Mouse (Mus musculus) lung, postnatal 0 days (tissue): ENCODE data around the gene Dock2. TPM values are rescaled to one million over a fixed set of nuclear protein-coding genes. Genes with fewer than 3 reads are reported as not detected.

Experiments
- ATAC-seq: fragments of 200-750 bp; cut with Nextera tagmentation; 2 replicates; pipeline ENCODE4 v1.8.0; 2017; ENCODE audit warnings: moderate library complexity
- DNase-seq: peaks from one replicate; pipeline ENCODE4 v3.0.0-alpha.2; 2016; ENCODE audit warnings: low spot score
- H3K27ac ChIP-seq: fragments of 300-500 bp; sonication (generic); 2 replicates; pipeline ENCODE4 v1.5.1; 2014; ENCODE audit warnings: antibody characterized with exemption, mild to moderate bottlenecking, low read length, mixed read lengths
- H3K27me3 ChIP-seq: fragments of 300-500 bp; sonication (generic); replicated peaks from 2 replicates; pipeline ENCODE4 v1.6.1; 2014; ENCODE audit warnings: low read length, mixed read lengths; ENCODE audit not compliant: insufficient read depth
- H3K36me3 ChIP-seq: fragments of 300-500 bp; sonication (generic); 2 replicates; pipeline ENCODE4 v1.6.1; 2014; ENCODE audit warnings: low read length, mixed read lengths; ENCODE audit not compliant: insufficient read depth
- H3K4me1 ChIP-seq: fragments of 300-500 bp; sonication (generic); 2 replicates; pipeline ENCODE4 v1.6.1; 2014; ENCODE audit warnings: antibody characterized with exemption, low read depth, low read length, mixed read lengths; ENCODE audit not compliant: insufficient read depth
- H3K4me2 ChIP-seq: fragments of 300-500 bp; sonication (generic); replicated peaks from 2 replicates; pipeline ENCODE4 v1.6.1; 2014; ENCODE audit warnings: low read depth, mild to moderate bottlenecking, low read length, moderate library complexity, mixed read lengths
- H3K4me3 ChIP-seq: fragments of 300-500 bp; sonication (generic); 2 replicates; pipeline ENCODE4 v1.5.1; 2014; ENCODE audit warnings: low read depth, low read length
- H3K9ac ChIP-seq: fragments of 300-500 bp; sonication (generic); replicated peaks from 2 replicates; pipeline ENCODE4 v1.6.1; 2014; ENCODE audit warnings: low read depth, mild to moderate bottlenecking
- H3K9me3 ChIP-seq: fragments of 300-500 bp; sonication (generic); 2 replicates; pipeline ENCODE4 v1.6.1; 2016; ENCODE audit warnings: low read length, mixed read lengths
- CTCF ChIP-seq: IDR thresholded peaks from 2 replicates; pipeline ENCODE4 v1.5.1; 2016; ENCODE audit warnings: antibody characterized with exemption, mild to moderate bottlenecking
- EP300 ChIP-seq: IDR thresholded peaks from 2 replicates; pipeline ENCODE4 v1.6.1; 2016; ENCODE audit warnings: antibody characterized with exemption, mild to moderate bottlenecking, control low read depth
- WGBS: fragments of 180-500 bp; shearing (Covaris S2); extraction: QIAGEN DNeasy Blood & Tissue Kit; methylation state at CpG from one replicate; pipeline ENCODE4 v1.1.7; 2014; 5-methylcytosine and 5-hydroxymethylcytosine counted together
- polyA plus RNA-seq: library from polyadenylated mRNA; unstranded; fragments of >200 nt; fragmentation: Nextera tagmentation; extraction: Ambion mirVana; gene quantifications from 2 replicates; pipeline ENCODE4 v1.2.1, GENCODE M21; 2015

Gene Dock2
- polyA plus RNA-seq, 1 experiment from 2014 or later, result 1.8 TPM

DNA sequence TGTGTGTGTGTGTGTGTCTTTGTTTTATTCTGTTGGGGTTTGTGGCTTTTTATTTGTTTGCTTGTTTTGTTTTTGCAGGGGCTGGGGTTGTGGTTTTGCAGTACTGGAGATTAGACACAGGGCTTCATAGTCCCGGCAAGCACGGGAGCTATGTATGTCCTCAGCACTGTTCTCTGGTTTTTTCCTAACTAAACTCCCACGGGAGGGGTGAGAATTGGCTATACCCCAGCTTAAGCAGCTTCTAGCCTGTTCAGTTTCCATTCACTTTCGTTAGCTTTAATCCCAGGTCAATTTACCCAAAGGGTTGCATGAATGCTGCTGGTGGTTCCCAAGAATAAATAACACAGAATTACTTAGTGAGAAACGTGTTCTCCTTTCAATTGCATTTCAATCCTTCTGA, 376.8 kb downstream of the Dock2 start:
- Histone ChIP-seq H3K4me2 (no peak overlapping the region), H3K4me3 (no peak overlapping the region), H3K4me1 (no peaks in the 10 kb centered on the region), H3K27ac (no peak overlapping the region), H3K27me3 (no peaks in the 10 kb centered on the region), H3K9me3 (no peaks in the 10 kb centered on the region), H3K36me3 (no peaks in the 10 kb centered on the region), H3K9ac (no peak overlapping the region)
- 55% methylated on average over 5 of the region's 5 CpGs for WGBS
- no peak for DNase-seq
- no peak for ATAC-seq
- TF ChIP-seq CTCF (no peak), EP300 (no peak)

DNA sequence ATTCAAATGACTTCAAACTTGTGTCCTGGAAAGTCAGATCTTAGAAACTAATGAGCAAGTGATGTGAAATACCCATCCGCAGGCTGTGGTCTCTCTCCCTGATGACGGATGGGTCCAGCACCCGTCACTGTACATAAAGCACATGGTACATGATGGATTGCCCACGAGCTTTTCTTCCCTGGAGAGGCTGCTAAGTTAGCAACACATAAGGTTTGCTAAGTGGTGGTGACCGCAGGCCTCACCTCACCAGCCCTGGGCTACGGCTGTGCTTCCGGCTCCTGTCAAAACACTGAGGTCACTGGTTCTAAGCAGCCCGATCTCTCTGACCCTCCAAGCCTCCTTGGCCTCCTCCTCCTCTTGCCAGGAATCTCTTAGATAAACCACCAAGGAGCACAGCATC, 377.4 kb downstream of the Dock2 start:
- Histone ChIP-seq H3K27ac (no peak overlapping the region), H3K36me3 (no peaks in the 10 kb centered on the region), H3K9me3 (no peaks in the 10 kb centered on the region), H3K9ac (no peak overlapping the region), H3K4me2 (no peak overlapping the region), H3K4me3 (no peak overlapping the region), H3K27me3 (no peaks in the 10 kb centered on the region), H3K4me1 (no peaks in the 10 kb centered on the region)
- TF ChIP-seq EP300, result no peak
- TF ChIP-seq CTCF, result no peak
- DNase-seq (no peak), ATAC-seq (no peak)
- WGBS, result 32% methylated on average over 8 of the region's 8 CpGs

- Histone ChIP-seq H3K4me2 (no peak overlapping the region), H3K27me3 (no peaks in the 10 kb centered on the region), H3K4me3 (no peak overlapping the region), H3K27ac (no peak overlapping the region), H3K9ac (no peak overlapping the region), H3K9me3 (no peaks in the 10 kb centered on the region), H3K36me3 (no peaks in the 10 kb centered on the region), H3K4me1 (no peaks in the 10 kb centered on the region)
- TF ChIP-seq CTCF (no peak), EP300 (no peak)
- DNase-seq (no peak), ATAC-seq (no peak)
- WGBS, result 58% methylated on average over 1 of the region's 1 CpGs
Observed at GRCm38 (mm10) chr11:34405311-34405710, 378.4 kb downstream of the Dock2 start.

DNA sequence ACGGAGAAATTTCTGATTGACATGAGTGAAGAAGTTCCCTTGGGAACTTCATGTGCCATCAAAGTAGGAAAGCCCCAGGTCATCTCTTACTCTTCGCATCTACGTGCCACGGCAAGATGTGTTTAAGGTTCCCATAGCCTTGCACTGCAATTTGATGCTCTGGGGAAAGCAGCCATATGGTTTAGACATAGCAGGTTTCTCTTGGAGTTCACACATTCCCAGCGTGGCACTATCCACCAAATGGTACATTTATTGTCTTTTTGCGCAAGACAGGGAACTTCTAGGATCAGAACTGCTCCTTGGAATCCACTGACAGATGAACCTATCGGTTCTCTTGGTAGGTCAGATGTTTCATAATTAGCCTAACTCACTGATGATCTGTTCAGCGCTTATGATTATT, 382.3 kb downstream of the Dock2 start:
- 89% methylated on average over 8 of the region's 8 CpGs for WGBS
- no peak for ATAC-seq
- H3K36me3 ChIP-seq, result no peaks in the 10 kb centered on the region

GRCm38 (mm10) chr11:34398555-34398954, 385.1 kb downstream of the Dock2 start:
- no peaks in the 10 kb centered on the region for H3K36me3 ChIP-seq
- ATAC-seq (no peak), DNase-seq (no peak)
- H3K9ac ChIP-seq, result no peak overlapping the region
- no peak for TF ChIP-seq EP300
- no peak for TF ChIP-seq CTCF
- 59% methylated on average over 2 of the region's 2 CpGs for WGBS
- H3K9me3 ChIP-seq, result no peaks in the 10 kb centered on the region
- no peak overlapping the region for H3K27ac ChIP-seq
- no peaks in the 10 kb centered on the region for H3K4me1 ChIP-seq
- H3K27me3 ChIP-seq, result no peaks in the 10 kb centered on the region
- no peak overlapping the region for H3K4me3 ChIP-seq
- no peak overlapping the region for H3K4me2 ChIP-seq

More for the DNA sequence above, 382.3 kb downstream of the Dock2 start:
- H3K9ac ChIP-seq, result no peak overlapping the region
- H3K4me2 ChIP-seq, result no peak overlapping the region
- no peak overlapping the region for H3K27ac ChIP-seq
- DNase-seq, result no peak
- H3K27me3 ChIP-seq, result no peaks in the 10 kb centered on the region
- no peaks in the 10 kb centered on the region for H3K9me3 ChIP-seq
- TF ChIP-seq CTCF (no peak), EP300 (no peak)
- H3K4me1 ChIP-seq, result no peaks in the 10 kb centered on the region
- H3K4me3 ChIP-seq, result no peak overlapping the region

- Histone ChIP-seq H3K4me2 (no peak overlapping the region), H3K36me3 (no peaks in the 10 kb centered on the region), H3K27ac (no peak overlapping the region), H3K4me1 (no peaks in the 10 kb centered on the region), H3K9me3 (no peaks in the 10 kb centered on the region), H3K27me3 (no peaks in the 10 kb centered on the region), H3K4me3 (no peak overlapping the region), H3K9ac (no peak overlapping the region)
- no peak for TF ChIP-seq EP300
- TF ChIP-seq CTCF, result no peak
- no peak for ATAC-seq
- WGBS, result 92% methylated on average over 5 of the region's 5 CpGs
- DNase-seq, result no peak
Observed at GRCm38 (mm10) chr11:34397661-34398060, 386.0 kb downstream of the Dock2 start.

DNA sequence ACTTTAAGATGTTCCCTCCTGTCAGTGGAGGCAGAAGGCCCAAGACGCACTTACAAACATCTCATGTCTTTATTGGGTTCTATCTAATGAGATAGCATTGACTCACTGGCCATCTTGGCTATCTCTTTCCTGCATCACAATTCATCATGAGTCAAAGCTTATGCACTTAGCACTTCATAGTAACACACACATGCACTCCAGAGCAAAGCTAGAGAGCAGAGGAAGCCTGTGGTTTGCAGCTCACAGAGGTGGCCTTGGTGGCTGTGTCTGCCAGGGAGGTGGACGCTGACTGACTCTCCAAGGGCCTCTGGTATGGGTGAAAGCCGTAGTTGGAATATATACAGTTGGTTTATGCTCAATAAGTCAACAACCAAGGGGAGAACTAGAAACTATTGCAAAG, 387.9 kb downstream of the Dock2 start:
- TF ChIP-seq CTCF (no peak), EP300 (no peak)
- no peaks in the 10 kb centered on the region for H3K4me1 ChIP-seq
- H3K27ac ChIP-seq, result no peak overlapping the region
- ATAC-seq, result no peak
- 74% methylated on average over 3 of the region's 3 CpGs for WGBS
- no peaks in the 10 kb centered on the region for H3K36me3 ChIP-seq
- no peaks in the 10 kb centered on the region for H3K27me3 ChIP-seq
- H3K9me3 ChIP-seq, result no peaks in the 10 kb centered on the region
- no peak for DNase-seq
- H3K4me2 ChIP-seq, result no peak overlapping the region
- H3K4me3 ChIP-seq, result no peak overlapping the region
- no peak overlapping the region for H3K9ac ChIP-seq
